Mouse (Mus musculus) embryo, embryonic 10 days (tissue): ENCODE data around the gene Mboat1.

Experiments
- DNase-seq: peaks from one replicate; pipeline ENCODE4 v3.0.0-alpha.2; 2015; ENCODE audit warnings: low spot score

The Mboat1 gene

DNA sequence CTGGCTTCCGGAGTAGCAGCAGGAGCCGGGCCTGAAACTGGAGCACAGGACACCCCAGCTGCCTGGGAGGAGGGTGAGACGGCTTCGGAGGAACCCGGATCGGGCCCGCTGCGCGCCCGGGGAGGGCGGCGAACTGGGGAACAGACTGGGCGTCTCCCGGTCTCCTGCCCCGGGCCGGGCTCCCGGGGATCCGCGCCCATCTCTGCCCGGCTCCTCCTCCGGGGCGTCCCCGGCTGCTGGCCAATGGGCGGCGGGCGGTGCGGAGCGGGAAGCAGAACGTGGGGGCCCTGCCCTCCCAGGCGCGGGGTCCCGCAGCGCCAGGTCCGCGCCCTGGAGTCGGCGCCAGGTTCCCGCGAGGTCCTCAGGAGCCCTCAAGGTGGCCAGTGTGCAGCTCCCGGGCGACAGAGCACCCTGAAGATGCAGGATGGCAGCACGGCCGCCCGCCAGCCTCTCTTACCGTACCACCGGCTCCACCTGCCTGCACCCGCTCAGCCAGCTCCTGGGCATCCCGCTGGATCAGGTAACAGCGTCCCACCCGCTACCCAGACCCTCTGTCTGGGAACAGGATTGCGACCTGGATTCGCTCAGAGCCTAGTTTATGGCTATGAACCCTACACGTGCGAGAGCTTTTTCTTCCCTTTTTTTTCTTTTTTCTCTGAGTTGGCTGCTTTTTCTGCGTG, at the start of gene Mboat1:
Gene Mboat1 (plus strand): TSS at position 247 of the 680 bp plus-strand sequence.
- DNase-seq, result peak; percentile 56

DNA sequence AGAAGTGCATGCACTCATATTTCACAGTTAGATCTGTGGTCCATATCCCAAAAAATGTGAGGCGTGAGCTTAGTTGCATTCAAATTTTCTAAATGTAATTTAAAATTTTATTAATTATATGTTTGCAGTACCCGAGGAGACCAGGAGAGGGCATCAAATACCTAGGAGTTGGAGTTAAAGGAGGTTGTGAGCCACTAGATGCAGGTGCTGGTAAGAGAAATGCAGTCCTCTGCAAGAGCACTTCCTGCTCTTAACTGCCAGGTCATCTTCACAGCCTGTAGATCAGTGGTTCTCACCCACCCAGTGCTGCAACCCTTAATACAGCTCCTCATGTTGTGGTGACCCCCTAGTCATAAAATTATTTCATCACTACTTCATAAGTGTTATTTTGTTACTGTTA, 43.2 kb upstream of the Mboat1 start:
- no peak for DNase-seq

DNA sequence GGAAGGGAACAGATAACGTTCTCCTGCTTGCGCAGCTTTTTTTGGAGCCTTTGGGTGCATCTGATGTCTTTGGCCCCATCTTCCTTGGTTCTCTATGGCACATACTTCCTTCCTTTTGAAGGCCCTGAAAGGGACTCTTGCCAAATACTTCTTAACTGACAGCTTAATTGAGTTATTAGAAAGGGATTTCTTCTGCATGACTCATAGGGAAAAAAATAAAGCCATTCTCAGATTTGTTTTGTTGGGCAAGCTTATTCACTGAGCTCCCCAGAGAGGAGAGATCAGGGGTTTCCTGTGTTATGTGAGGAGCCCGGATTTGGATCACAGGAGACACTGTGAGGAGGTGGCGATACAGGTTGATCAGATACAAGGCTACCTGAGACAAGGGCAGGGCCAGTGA, 40.4 kb upstream of the Mboat1 start:
- DNase-seq, result no peak

DNA sequence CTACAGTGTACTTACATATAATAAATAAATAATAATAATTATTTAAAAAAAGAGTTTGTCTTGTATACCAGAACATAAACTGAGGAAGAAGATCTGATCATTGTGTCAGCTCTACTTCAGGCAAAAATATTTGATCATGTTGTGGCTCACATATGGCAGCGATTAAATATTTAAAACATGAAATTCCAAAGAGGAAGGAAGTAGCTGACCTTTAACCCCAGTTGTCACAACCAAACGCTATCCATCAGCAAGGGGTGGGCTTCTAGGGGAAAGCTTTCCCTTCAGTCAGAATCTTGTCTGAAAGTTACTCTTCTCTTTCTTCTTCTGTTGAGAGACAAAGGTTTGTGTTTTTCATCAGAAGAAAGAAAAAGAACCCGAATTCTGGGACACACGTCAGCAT, 39.8 kb upstream of the Mboat1 start:
- DNase-seq, result peak; percentile 56

DNA sequence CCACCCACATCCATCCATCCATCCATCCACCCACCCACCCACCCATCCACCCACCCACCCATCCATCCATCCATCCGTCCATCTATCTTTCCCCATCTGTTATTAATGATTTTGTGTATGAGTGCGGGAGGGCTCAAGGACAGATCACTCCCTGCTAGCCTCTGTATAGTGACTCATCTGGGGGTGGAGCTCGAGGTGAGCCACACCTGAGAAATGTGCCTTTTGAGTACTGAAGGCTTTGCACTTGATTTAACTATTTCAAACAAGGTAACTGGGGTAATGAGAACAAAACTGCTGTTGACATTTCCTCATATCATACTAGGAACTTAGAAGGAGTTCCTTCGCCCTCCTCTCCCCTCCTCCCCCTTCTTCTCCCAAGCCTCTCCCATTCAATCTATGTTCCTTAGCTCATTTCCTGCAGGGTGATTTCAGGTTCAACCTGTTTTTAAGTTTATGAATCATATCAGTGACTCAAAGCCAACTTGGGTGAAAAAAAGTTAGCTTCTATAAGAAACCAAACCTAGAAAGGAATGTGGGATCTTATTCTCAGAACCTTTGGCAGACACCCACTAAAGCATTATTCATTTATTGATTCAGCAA, 27.2 kb upstream of the Mboat1 start:
- no peak for DNase-seq

DNA sequence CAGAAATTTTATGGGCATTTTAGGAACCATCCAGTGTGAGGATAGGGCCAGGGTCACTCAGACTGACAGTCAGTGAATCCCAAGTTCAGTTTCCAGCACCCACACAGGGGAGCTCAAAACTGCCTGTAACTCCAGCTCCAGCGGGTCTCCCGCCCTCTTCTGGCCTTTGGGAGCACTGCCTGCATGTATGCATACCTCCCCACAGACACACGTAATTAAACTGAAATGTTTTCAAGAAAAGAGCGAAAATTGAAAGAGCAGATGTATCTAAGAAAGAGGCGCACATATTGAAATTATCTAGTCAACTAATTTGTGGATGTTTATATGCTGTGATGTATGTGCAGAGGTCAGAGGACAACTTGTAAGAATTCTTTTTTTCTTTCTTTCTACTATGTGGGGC, 20.5 kb upstream of the Mboat1 start:
- DNase-seq, result no peak

DNA sequence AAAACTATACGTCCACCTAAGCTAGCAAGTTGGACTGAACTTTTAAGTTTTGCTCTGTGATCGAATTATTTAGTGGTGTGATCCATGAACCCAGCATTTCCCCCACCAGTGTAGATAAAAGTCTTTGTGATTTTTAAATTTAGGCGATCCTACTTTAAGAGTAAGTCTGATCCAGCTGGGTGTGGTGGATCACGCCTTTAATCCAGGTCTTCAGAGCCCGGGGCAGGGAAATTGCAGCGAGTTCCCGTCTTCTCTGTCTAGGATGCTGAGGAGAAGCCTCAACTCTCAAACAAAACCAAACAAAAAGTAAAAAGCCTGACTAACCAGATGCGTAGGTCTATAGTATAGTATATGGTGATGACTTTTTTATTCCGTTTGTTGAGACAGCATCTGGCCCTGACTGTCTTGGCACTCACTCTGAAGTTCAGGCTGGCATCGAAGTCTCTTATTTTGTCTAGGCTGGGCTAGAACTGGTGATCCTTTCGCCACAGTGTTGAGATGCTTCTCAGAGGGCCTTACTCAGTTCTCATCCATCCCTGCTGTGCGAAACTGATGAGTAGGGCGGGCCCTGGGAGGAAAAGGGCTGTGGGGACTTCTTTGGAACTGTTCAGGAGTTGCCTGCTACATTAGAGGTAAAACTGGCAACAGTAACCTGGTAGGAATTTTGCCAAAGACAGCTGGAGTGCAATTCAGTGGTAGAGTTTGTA, 787 bp downstream of the Mboat1 start:
- DNase-seq, result no peak

DNA sequence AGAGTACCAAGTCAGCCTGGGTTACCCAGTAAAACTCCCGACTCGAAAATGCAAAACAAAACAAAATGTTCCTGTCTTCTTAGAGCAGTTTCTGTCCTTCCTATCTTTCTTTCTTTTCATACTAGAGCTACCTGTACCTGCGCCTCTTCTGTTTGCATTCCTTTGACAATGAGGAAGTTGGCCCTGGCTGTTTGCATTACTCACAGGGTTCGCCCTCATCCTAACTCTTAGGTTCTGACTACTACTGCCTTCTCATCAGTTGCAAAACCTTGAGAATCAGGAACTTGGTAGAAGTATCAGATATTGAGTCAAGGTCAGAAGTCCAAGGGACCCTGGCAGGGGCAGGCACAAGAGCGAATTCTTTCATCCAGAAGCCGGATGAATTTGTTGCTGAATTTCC, 1.7 kb downstream of the Mboat1 start:
- no peak for DNase-seq

DNA sequence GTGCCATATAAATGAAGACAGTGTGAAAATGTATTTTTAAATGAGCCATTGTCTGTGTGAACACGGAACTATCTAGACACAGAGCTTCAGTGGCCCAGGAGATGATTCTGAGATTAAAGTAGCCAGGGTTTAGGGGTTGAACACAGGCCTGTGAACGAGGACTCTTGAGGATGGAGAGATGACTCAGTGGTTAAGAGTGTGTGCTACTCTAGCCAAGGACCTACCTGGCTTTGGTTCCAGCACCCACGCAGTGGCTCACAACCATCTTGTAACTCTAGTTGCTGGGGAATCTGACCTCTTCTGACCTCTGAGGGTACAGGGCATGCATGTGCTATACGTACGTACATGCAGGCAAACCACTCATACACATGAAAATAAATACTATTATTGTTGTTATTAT, 3.9 kb downstream of the Mboat1 start:
- no peak for DNase-seq

DNA sequence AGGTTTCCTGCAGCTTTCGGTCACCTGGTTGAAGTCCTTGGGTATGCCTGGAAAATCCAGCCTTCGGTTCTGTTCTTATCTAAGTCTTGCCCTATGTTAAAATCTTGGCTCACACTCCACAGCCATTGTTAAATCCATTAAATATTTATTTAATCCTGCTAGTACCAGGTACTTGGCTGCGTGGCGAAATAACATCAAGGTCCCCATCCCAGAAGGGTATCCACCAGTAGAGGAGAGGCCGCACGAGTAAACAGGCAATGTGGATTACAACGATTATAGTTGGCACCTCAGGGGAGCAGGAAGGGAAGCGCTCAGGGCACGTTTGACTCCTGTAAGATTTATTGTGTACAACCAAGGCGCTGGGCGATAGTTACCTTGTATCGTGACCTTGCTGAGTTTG, 4.4 kb downstream of the Mboat1 start:
- DNase-seq, result no peak

DNA sequence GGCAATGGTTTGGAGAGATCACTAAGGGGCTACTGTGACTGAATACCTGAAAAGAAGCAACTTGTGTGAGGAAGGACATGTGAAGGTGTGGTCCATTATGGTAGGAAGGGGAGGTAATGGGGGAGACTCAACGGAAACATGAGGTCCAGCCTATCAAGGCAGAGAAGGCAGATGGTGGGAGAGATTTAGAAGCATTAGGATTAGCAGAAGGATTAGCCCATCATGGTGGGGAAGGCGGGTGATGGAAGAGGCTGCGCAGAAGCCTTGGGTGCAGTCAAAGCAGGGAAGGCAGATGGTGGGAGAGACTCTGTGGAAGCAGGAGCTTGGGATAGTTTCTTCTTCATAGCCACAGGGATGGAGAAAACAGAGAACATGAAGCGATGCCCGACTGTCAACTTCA, 5.7 kb downstream of the Mboat1 start:
- no peak for DNase-seq

DNA sequence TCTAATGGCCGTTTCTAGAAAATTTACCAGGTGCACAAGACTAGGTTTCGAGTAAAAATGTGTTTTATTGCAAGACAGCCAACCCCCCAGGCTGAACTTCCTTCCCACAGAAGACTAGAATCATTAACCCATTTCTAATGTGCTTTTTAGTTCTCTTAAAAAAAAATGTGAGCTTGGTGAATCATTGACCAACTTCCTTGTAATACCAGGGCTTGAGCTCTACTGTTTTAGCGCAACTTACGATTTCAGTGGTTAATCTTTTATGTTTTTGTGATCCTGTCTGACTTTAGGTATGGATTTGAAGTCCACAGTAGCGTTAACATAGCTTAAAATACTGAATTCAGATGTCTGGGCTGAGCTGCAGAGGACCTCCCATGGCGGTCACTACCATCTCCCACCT, 10.2 kb downstream of the Mboat1 start:
- DNase-seq, result no peak

DNA sequence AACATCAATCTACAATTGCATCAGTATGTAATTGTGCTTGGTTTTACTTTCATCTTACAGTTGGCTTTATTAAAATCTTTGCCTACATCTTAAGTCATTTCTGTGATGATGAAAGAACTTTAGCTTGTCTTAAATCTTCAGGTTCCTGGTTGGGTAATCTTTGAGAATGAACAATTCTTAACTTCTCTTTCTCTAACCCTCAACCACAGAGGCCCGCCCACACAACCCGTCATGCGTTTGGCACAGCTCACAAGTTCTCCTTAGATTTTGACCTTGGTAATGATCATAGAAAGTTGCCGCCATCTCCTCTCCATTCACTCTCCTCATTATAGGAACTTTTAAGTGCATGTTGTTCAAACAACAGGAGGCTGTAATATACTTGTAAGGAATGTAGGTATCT, 18.0 kb downstream of the Mboat1 start:
- no peak for DNase-seq

DNA sequence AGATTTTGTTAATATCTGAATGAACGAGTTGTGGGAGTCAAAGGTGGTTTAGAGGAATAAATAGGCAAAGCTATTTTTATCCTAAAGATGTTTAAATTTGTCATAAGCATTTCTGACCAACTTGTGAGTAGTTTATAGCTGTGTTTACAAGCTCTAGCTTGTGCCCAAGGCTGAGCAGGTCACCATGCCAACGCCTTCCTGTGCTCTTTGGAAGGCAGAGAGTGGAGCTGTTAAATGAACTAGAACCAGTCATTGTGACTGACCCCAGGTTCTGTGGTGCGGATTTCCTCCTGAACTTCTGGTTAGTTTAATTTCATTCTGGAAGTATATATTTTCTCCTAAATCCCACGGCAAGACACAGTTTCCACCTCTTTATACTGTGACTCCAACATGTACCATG, 23.3 kb downstream of the Mboat1 start:
- no peak for DNase-seq

DNA sequence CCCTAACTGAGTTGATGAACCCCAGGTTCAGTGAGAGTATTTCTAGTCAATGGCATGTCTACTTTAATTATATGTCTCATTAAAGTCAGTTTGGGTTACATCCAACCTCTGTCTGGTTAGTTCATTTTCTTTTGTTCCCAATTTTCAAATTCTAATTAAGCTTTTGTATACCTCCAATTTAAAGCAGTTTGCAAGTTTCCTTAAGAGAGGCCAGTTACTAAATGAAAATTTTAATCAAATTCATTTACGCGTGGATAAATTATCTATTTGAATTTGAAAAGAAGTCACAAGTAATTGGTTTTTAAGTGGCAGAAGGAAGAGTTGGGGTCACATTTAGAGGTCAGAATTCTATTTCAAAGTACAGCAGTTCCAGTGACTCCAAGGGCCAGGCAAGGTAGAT, 27.2 kb downstream of the Mboat1 start:
- DNase-seq, result no peak

DNA sequence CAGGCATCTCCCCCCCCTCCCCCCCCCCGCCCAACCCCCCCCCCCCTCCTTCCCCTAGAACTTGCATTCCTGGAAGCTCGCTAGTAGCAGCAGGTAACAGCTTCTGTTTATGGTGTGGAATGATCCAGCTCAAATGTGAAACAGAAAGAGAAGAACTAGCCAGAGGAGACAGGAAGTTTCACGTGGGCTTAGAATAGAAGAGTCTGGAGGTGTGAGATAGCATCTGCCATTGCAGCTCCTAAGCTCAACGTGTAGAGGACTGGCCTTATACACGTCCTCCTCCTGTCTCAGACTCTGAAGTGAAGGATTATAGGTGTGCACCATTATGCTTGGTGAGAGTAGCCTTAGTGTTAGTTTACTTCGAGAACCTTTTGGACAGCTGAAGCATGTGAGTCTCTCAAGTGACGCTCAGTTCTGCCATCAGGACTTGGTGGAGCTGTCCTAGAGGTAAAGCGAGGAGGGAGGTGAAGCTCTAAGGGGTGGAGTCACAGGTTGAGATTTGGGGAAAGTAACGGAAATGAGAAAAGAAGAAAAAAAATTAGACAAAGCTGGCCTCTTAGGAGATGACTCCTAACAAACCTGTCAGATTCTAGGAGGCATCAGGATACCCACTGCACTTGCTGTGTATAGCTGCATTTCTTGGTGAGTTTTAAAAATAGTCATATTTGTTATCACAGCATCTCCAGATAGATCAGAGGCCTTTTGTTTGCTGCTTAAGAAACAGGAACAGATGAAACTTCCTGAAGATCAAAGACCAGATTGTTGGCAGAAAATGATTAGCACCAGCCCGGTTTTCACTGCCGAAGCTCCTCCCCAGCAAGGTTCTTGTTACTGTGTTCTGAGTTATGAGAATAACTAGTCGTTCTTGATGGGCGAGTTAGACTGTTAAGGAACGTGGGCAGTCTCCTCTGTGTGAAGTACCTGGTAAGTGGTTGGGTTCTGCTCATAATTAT, 30.1 kb downstream of the Mboat1 start:
- DNase-seq, result no peak

DNA sequence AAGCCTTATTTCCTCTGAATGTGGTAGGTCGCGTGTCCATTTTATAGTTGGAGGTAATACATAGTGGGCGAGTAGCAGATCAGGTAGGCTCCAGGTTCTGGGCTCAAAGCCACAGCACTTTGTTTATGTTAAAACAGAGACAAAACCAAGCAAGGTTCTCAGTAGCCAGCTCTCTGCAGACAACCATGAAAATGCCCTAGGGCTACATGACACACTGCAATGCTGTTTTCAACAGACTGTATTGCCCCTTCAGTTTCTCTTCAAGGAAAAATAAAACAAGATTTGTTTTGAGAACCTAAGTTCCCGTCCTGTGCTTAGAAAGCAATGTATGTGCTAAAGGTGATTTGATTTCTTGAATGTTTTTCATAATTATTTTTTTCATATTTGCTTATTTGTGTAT, 31.2 kb downstream of the Mboat1 start:
- DNase-seq, result no peak

DNA sequence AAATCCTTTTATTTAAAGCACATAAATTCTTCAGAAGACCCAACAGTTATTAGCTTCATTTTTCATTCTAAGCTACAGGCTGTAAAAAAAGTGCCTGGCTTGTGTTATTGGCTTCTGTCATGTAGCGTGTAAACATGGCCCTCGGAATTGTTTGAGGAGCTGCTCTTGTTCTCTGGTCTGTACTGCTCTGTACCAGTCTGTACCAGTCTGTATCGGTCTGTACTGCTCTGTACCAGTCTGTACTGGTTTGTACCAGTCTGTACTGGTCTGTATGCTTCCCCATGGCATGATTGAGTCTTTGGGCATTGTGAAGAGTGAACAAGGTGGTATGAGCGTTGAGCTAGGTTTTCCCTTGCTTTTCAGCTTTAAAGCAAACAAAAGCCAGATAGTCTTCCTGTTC, 32.5 kb downstream of the Mboat1 start:
- no peak for DNase-seq

DNA sequence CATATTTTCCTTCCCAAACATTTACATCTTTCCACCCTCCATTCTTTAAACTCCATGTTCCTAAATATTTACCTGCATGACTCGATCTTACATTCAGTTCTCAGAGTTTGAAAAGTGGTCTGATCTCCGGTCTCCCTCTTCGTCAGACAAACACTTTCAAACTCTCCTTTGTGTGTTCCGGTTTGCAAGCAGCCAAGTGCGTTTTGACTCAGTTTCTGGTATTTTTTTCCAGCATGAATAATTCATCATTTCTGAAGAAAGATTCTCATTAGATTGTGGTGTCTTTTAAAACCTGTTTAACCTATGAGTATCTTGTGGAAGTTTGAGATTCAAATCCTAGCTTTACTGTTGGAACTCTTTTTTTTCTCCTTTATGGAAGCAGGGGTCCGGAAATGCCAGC, 33.8 kb downstream of the Mboat1 start:
- no peak for DNase-seq

DNA sequence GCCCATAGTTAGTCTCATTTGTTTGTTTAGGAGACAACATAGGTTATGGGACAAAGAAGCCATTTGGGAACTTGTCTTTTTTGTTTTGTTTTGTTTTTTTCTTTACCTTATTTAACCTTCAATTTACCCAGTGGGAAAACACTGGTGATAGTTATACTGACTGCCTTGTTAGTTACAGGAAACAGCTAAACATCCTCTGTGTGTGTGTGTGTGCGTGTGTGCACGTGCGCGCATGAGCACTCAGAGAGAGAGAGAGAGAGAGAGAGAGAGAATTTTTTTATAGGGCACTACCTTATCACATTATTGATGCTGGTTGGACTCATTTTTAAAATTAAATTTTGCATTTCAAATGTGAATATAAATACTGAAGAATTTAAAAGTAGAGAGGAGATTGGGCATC, 38.3 kb downstream of the Mboat1 start:
- no peak for DNase-seq

DNA sequence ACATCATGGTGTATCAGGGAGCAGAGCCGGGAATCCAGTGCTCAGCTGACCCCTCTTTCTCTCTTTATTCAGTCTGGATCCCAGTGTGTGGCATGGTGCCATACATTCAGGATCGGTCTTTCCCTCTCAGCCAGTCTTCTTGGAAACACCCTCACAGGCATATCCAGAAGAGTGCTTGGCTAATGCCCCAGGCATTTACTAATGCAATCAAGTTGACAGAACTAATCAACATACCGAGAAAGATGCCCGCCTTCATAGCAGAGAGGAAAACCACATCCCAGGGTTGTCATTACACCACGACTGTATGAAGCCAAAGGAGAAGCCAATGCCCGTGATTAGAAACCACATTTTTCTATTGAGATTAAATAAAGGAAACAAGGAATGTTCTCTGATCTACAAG, 41.1 kb downstream of the Mboat1 start:
- no peak for DNase-seq

DNA sequence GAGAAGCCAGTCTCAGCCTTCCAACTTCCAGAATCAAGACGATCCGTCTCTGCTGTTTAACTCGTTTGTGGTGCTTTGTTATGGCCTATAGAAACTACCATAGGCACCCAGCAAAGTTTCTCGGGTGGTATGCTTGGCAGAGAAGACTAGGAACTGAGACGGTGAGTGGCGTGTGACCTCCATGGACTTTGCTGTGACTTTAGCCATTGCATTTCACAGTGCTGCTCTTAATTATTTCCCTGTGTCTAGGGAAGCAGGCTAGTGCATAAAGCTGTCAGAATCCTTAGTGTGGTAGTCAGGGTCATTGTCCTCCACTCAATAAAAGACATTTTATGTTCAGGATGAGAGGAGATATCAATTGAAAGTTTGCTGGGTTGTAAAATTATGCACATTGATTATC, 49.3 kb downstream of the Mboat1 start:
- no peak for DNase-seq

DNA sequence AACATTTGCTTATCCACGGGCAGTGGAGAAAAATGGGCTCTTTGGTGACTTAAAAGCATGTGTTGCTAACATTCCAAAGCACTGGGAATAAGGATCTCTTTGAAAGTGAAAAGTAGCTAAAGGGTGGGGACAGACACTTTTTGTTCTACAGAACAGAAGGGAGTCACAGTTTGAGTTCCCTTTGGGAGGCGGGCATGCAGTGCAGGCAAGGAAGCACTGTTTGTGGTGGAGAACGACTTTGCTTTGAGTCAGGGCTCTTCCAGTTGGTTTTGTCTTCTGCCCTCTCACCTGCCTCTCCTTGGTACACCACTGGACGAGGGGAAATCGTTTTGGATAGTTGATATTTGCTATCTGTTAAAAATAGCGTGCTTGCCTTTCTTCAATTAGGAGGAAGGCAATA, 49.7 kb downstream of the Mboat1 start:
- no peak for DNase-seq
